Mouse (Mus musculus): ENCODE data around the gene Olfr65. TPM values are rescaled to one million over a fixed set of nuclear protein-coding genes. Genes with fewer than 3 reads are reported as not detected.

The Olfr65 gene
- polyA plus RNA-seq, 1 experiment from 2014 or later: not detected

GRCm38 (mm10) chr7:103877093-103877492, 26.2 kb upstream of the Olfr65 start:
- H3K27ac ChIP-seq (ENCODE audit: low read depth, low read length): no peak overlapping the region
- 53% methylated on average over 2 of the region's 2 CpGs for WGBS (ENCODE audit: insufficient replicate concordance)
- H3K4me2 ChIP-seq: no peak overlapping the region
- no peaks in the 10 kb centered on the region for H3K4me1 ChIP-seq (ENCODE audit: control insufficient read depth, insufficient read depth, low read length)
- peak; percentile 78 for ATAC-seq (replicated peaks; ENCODE audit: insufficient number of reproducible peaks, low FRiP score, low TSS enrichment)
- no peaks in the 10 kb centered on the region for H3K9me3 ChIP-seq (replicated peaks; ENCODE audit: control insufficient read depth, low read length)
- no peaks in the 10 kb centered on the region for H3K36me3 ChIP-seq (ENCODE audit: control insufficient read depth, insufficient read depth, low read length)
- H3K4me3 ChIP-seq (ENCODE audit: low read depth, low read length): no peak overlapping the region
- no peaks in the 10 kb centered on the region for H3K27me3 ChIP-seq (ENCODE audit: control insufficient read depth, insufficient read depth, low read length)
- no peak overlapping the region for H3K9ac ChIP-seq (ENCODE audit: low read depth, low read length)

GRCm38 (mm10) chr7:103886152-103886551, 17.1 kb upstream of the Olfr65 start, which contains the start of gene Olfr66:
Olfr66 (minus strand) TSS chr7:103886252.
- Histone ChIP-seq H3K4me1 (ENCODE audit: control insufficient read depth, insufficient read depth, low read length) (no peaks in the 10 kb centered on the region), H3K4me3 (ENCODE audit: low read depth, low read length) (no peak within 1 kb of the TSS), H3K4me2 (no peak within 1 kb of the TSS), H3K9me3 (replicated peaks; ENCODE audit: control insufficient read depth, low read length) (no peaks in the 10 kb centered on the region), H3K9ac (ENCODE audit: low read depth, low read length) (no peak within 1 kb of the TSS), H3K27ac (ENCODE audit: low read depth, low read length) (no peak within 1 kb of the TSS), H3K36me3 (ENCODE audit: control insufficient read depth, insufficient read depth, low read length) (no peaks in the 10 kb centered on the region), H3K27me3 (ENCODE audit: control insufficient read depth, insufficient read depth, low read length) (no peaks in the 10 kb centered on the region)
- ATAC-seq (replicated peaks; ENCODE audit: insufficient number of reproducible peaks, low FRiP score, low TSS enrichment): no peak

GRCm38 (mm10) chr7:103894385-103894784, 8.9 kb upstream of the Olfr65 start, which contains the start of gene Olfr64:
Olfr64 (minus strand) TSS chr7:103894485.
- H3K9ac ChIP-seq (ENCODE audit: low read depth, low read length): no peak within 1 kb of the TSS
- no peaks in the 10 kb centered on the region for H3K9me3 ChIP-seq (replicated peaks; ENCODE audit: control insufficient read depth, low read length)
- 66% methylated on average over 1 of the region's 1 CpGs for WGBS (ENCODE audit: insufficient replicate concordance)
- H3K4me3 ChIP-seq (ENCODE audit: low read depth, low read length): no peak within 1 kb of the TSS
- H3K36me3 ChIP-seq (ENCODE audit: control insufficient read depth, insufficient read depth, low read length): no peaks in the 10 kb centered on the region
- H3K27ac ChIP-seq (ENCODE audit: low read depth, low read length): no peak within 1 kb of the TSS
- H3K4me1 ChIP-seq (ENCODE audit: control insufficient read depth, insufficient read depth, low read length): no peaks in the 10 kb centered on the region
- H3K27me3 ChIP-seq (ENCODE audit: control insufficient read depth, insufficient read depth, low read length): no peaks in the 10 kb centered on the region
- ATAC-seq (replicated peaks; ENCODE audit: insufficient number of reproducible peaks, low FRiP score, low TSS enrichment): no peak
- no peak within 1 kb of the TSS for H3K4me2 ChIP-seq

- WGBS (ENCODE audit: insufficient replicate concordance): 5% methylated on average over 3 of the region's 3 CpGs
- H3K27me3 ChIP-seq (ENCODE audit: control insufficient read depth, insufficient read depth, low read length): 0 out of 2 replicates have a peak, but pooled peaks cover 4% of the 10 kb centered on the region
- no peak overlapping the region for H3K4me3 ChIP-seq (ENCODE audit: low read depth, low read length)
- peak; percentile 97 for ATAC-seq (replicated peaks; ENCODE audit: insufficient number of reproducible peaks, low FRiP score, low TSS enrichment)
- H3K36me3 ChIP-seq (ENCODE audit: control insufficient read depth, insufficient read depth, low read length): no peaks in the 10 kb centered on the region
- H3K27ac ChIP-seq (ENCODE audit: low read depth, low read length): peak overlapping the region; percentile 74
- no peak overlapping the region for H3K9ac ChIP-seq (ENCODE audit: low read depth, low read length)
- H3K4me2 ChIP-seq: no peak overlapping the region
- H3K9me3 ChIP-seq (replicated peaks; ENCODE audit: control insufficient read depth, low read length): no peaks in the 10 kb centered on the region
- peaks cover 12% of the 10 kb centered on the region for H3K4me1 ChIP-seq (ENCODE audit: control insufficient read depth, insufficient read depth, low read length)
Observed at GRCm38 (mm10) chr7:103910047-103910446, 6.8 kb downstream of the Olfr65 start.

- H3K27ac ChIP-seq (ENCODE audit: low read depth, low read length): no peak overlapping the region
- 37% methylated on average over 8 of the region's 8 CpGs for WGBS (ENCODE audit: insufficient replicate concordance)
- no peak overlapping the region for H3K4me2 ChIP-seq
- H3K9ac ChIP-seq (ENCODE audit: low read depth, low read length): no peak overlapping the region
- H3K9me3 ChIP-seq (replicated peaks; ENCODE audit: control insufficient read depth, low read length): no peaks in the 10 kb centered on the region
- peaks cover 12% of the 10 kb centered on the region for H3K4me1 ChIP-seq (ENCODE audit: control insufficient read depth, insufficient read depth, low read length)
- 0 out of 2 replicates have a peak, but pooled peaks cover 4% of the 10 kb centered on the region for H3K27me3 ChIP-seq (ENCODE audit: control insufficient read depth, insufficient read depth, low read length)
- H3K36me3 ChIP-seq (ENCODE audit: control insufficient read depth, insufficient read depth, low read length): no peaks in the 10 kb centered on the region
- H3K4me3 ChIP-seq (ENCODE audit: low read depth, low read length): no peak overlapping the region
- no peak for ATAC-seq (replicated peaks; ENCODE audit: insufficient number of reproducible peaks, low FRiP score, low TSS enrichment)
Observed at GRCm38 (mm10) chr7:103912969-103913511, 9.8 kb downstream of the Olfr65 start.

GRCm38 (mm10) chr7:103915338-103915737, 12.1 kb downstream of the Olfr65 start:
- Histone ChIP-seq H3K4me2 (no peak overlapping the region), H3K9ac (ENCODE audit: low read depth, low read length) (no peak overlapping the region), H3K4me3 (ENCODE audit: low read depth, low read length) (no peak overlapping the region), H3K27me3 (ENCODE audit: control insufficient read depth, insufficient read depth, low read length) (0 out of 2 replicates have a peak, but pooled peaks cover 4% of the 10 kb centered on the region), H3K36me3 (ENCODE audit: control insufficient read depth, insufficient read depth, low read length) (no peaks in the 10 kb centered on the region), H3K4me1 (ENCODE audit: control insufficient read depth, insufficient read depth, low read length) (peaks cover 5% of the 10 kb centered on the region), H3K27ac (ENCODE audit: low read depth, low read length) (no peak overlapping the region), H3K9me3 (replicated peaks; ENCODE audit: control insufficient read depth, low read length) (no peaks in the 10 kb centered on the region)
- ATAC-seq (replicated peaks; ENCODE audit: insufficient number of reproducible peaks, low FRiP score, low TSS enrichment): peak; percentile 88

- Histone ChIP-seq H3K4me2 (no peak within 1 kb of the TSS), H3K27ac (ENCODE audit: low read depth, low read length) (no peak within 1 kb of the TSS), H3K9ac (ENCODE audit: low read depth, low read length) (no peak within 1 kb of the TSS), H3K4me1 (ENCODE audit: control insufficient read depth, insufficient read depth, low read length) (no peaks in the 10 kb centered on the region), H3K9me3 (replicated peaks; ENCODE audit: control insufficient read depth, low read length) (no peaks in the 10 kb centered on the region), H3K4me3 (ENCODE audit: low read depth, low read length) (no peak within 1 kb of the TSS), H3K27me3 (ENCODE audit: control insufficient read depth, insufficient read depth, low read length) (no peaks in the 10 kb centered on the region), H3K36me3 (ENCODE audit: control insufficient read depth, insufficient read depth, low read length) (no peaks in the 10 kb centered on the region)
- ATAC-seq (replicated peaks; ENCODE audit: insufficient number of reproducible peaks, low FRiP score, low TSS enrichment): no peak
Observed at GRCm38 (mm10) chr7:103928525-103928924, 25.2 kb downstream of the Olfr65 start, which contains the start of gene Olfr631. Olfr631 (plus strand) TSS chr7:103928825.

- ATAC-seq (replicated peaks; ENCODE audit: insufficient number of reproducible peaks, low FRiP score, low TSS enrichment): no peak
- Histone ChIP-seq H3K4me3 (ENCODE audit: low read depth, low read length) (no peak within 1 kb of the TSS), H3K9ac (ENCODE audit: low read depth, low read length) (no peak within 1 kb of the TSS), H3K36me3 (ENCODE audit: control insufficient read depth, insufficient read depth, low read length) (no peaks in the 10 kb centered on the region), H3K27me3 (ENCODE audit: control insufficient read depth, insufficient read depth, low read length) (no peaks in the 10 kb centered on the region), H3K4me1 (ENCODE audit: control insufficient read depth, insufficient read depth, low read length) (no peaks in the 10 kb centered on the region), H3K4me2 (no peak within 1 kb of the TSS), H3K27ac (ENCODE audit: low read depth, low read length) (no peak within 1 kb of the TSS), H3K9me3 (replicated peaks; ENCODE audit: control insufficient read depth, low read length) (no peaks in the 10 kb centered on the region)
- whole genome bisulfite sequencing (ENCODE audit: insufficient replicate concordance): 55% methylated on average over 2 of the region's 2 CpGs
Observed at GRCm38 (mm10) chr7:103934264-103934663, 31.0 kb downstream of the Olfr65 start, which contains the start of gene Olfr632. Olfr632 (plus strand) TSS chr7:103934347.

GRCm38 (mm10) chr7:103942730-103943129, 39.4 kb downstream of the Olfr65 start:
- no peak overlapping the region for H3K27ac ChIP-seq (ENCODE audit: low read depth, low read length)
- H3K4me2 ChIP-seq: no peak overlapping the region
- WGBS (ENCODE audit: insufficient replicate concordance): 26% methylated on average over 2 of the region's 2 CpGs
- H3K9me3 ChIP-seq (replicated peaks; ENCODE audit: control insufficient read depth, low read length): no peaks in the 10 kb centered on the region
- H3K36me3 ChIP-seq (ENCODE audit: control insufficient read depth, insufficient read depth, low read length): no peaks in the 10 kb centered on the region
- H3K9ac ChIP-seq (ENCODE audit: low read depth, low read length): no peak overlapping the region
- H3K4me3 ChIP-seq (ENCODE audit: low read depth, low read length): no peak overlapping the region
- H3K27me3 ChIP-seq (ENCODE audit: control insufficient read depth, insufficient read depth, low read length): no peaks in the 10 kb centered on the region
- no peak for ATAC-seq (replicated peaks; ENCODE audit: insufficient number of reproducible peaks, low FRiP score, low TSS enrichment)
- no peaks in the 10 kb centered on the region for H3K4me1 ChIP-seq (ENCODE audit: control insufficient read depth, insufficient read depth, low read length)

All from heart, embryonic 11.5 days (tissue).